Mouse (Mus musculus): Measurements from ENCODE around the gene Fam189a2.

DNA sequence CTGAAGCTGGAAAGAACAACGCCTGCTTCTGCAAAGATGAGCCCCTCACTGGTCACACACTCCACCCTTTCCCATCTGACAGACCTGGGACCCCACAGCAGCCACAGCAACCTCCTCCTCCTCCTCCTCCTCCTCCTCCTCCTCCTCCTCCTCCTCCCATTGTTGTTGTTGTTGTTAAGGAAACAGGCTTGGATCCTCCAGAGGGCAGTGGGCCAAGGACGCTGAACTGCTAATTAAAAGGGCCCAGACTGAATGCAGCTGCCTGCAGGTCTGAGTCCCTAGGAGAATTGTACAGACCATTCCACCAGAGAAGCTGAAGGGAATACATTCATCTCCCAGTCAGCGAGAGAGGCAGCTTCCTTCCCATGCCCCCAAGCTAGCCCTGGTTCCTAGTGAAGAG is 70.5 kb downstream of the Fam189a2 start:
- TF ChIP-seq CTCF (IDR thresholded peaks at IDR 0.05; ENCODE audit: extremely low read depth, insufficient read depth, low read length) (no peak), POLR2A (IDR thresholded peaks at IDR 0.05; ENCODE audit: extremely low read depth, insufficient read depth, low read length) (no peak)

All from cortical plate, adult 2 months (tissue).